Comparison of ENCODE assay signal across 10 mouse cellular contexts in the genomic region with DNA sequence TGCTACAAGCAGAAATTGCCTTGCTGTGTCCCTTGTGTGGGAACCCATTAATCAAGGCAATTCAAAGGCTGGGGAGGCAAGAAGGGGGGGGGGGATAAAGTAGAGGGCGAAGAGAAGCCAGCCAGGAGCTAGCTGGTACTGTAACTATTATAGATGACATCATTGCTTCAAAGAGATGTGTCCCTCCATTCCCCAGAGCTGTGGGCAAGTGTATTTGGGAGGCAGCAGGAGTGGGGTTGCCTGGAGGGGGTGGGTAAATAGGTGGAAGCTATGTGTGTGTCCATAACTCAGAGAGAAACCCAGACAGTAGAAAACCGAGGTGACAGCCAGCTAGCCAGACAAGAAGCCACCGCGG. TPM values are rescaled to one million over a fixed set of nuclear protein-coding genes. Genes with fewer than 3 reads are reported as not detected.
DNase-seq lines count a peak whose midpoint lies in the region; ATAC-seq and TF ChIP-seq lines count a peak whose summit lies in the region.
"Had no signal": no experiment of that assay in that cellular context is flagged by ENCODE, and none has a peak within 500 bp of the region (broad histone marks: within the 10 kb centered on the region; RNA-seq: fewer than 3 reads in every experiment).

No protein-coding gene starts in this region.

- no peaks in the 10 kb centered on the region for H3K9me3 ChIP-seq in forebrain, embryonic 11.5 days (ENCODE audit: control insufficient read depth, low read length)
- H3K9me3 ChIP-seq in limb, embryonic 13.5 days, result no peaks in the 10 kb centered on the region
- H3K9me3 ChIP-seq in neural tube, embryonic 15.5 days (replicated peaks), result no peaks in the 10 kb centered on the region

- DNase-seq in layer of hippocampus, adult 2 months (ENCODE audit: low spot score in 2 of 2), result no peak
- no peak for DNase-seq in layer of hippocampus, adult 9-10 months (ENCODE audit: low spot score)
- DNase-seq in forebrain, embryonic 11.5 days (ENCODE audit: low spot score), result no peak
- no peak for DNase-seq in layer of hippocampus, adult 11-12 months (ENCODE audit: low spot score)
- no peak for DNase-seq in gastrocnemius, adult 8-10 months (ENCODE audit: low spot score in 2 of 2)
- DNase-seq: kidney, postnatal 36 days had no signal

- H3K4me1 ChIP-seq in forebrain, embryonic 11.5 days (replicated peaks; ENCODE audit: control insufficient read depth, insufficient read depth, low read length), result peaks cover 4% of the 10 kb centered on the region; the same call in 1 of the 2 replicates
- H3K4me1 ChIP-seq in limb, embryonic 13.5 days, result peaks cover 14% of the 10 kb centered on the region
- peaks cover 40% of the 10 kb centered on the region for H3K4me1 ChIP-seq in neural tube, embryonic 15.5 days

- H3K4me3 ChIP-seq in layer of hippocampus, adult 2 months, result peak overlapping the region; percentile 83
- H3K4me3 ChIP-seq in forebrain, embryonic 11.5 days (ENCODE audit: low read depth, low read length), result peak overlapping the region; percentile 37
- peak overlapping the region; percentile 35 for H3K4me3 ChIP-seq in limb, embryonic 13.5 days
- peak overlapping the region; percentile 65 for H3K4me3 ChIP-seq in neural tube, embryonic 15.5 days (replicated peaks)

- TF ChIP-seq CTCF in layer of hippocampus, adult 2 months (conservative IDR thresholded peaks at IDR 0.05), result no peak

- no peak overlapping the region for H3K9ac ChIP-seq in forebrain, embryonic 11.5 days (ENCODE audit: low read length)
- no peak overlapping the region for H3K9ac ChIP-seq in limb, embryonic 13.5 days
- peak overlapping the region; percentile 71 for H3K9ac ChIP-seq in neural tube, embryonic 15.5 days (replicated peaks)

- peak overlapping the region; percentile 96 for H3K27ac ChIP-seq in layer of hippocampus, adult 2 months
- no peak overlapping the region for H3K27ac ChIP-seq in forebrain, embryonic 11.5 days (ENCODE audit: low read depth, low read length)
- no peak overlapping the region for H3K27ac ChIP-seq in limb, embryonic 13.5 days
- peak overlapping the region; percentile 84 for H3K27ac ChIP-seq in neural tube, embryonic 15.5 days (replicated peaks)

- ATAC-seq in forebrain, embryonic 11.5 days (replicated peaks; ENCODE audit: low FRiP score), result no peak
- ATAC-seq in limb, embryonic 13.5 days (ENCODE audit: low FRiP score, low read depth), result no peak
- ATAC-seq in neural tube, embryonic 15.5 days (ENCODE audit: low FRiP score), result no peak
- ATAC-seq in inflammation-experienced regulatory T-cells, adult 6 months, result no peak

- WGBS in forebrain, embryonic 11.5 days, result 7% methylated on average over 4 of the region's 4 CpGs
- WGBS in limb, embryonic 13.5 days, result 0% methylated on average over 4 of the region's 4 CpGs
- WGBS in neural tube, embryonic 15.5 days, result 2% methylated on average over 4 of the region's 4 CpGs

- H3K4me2 ChIP-seq in forebrain, embryonic 11.5 days (ENCODE audit: low read depth, low read length, severe bottlenecking), result peak overlapping the region; percentile 70
- peak overlapping the region; percentile 64 for H3K4me2 ChIP-seq in limb, embryonic 13.5 days (replicated peaks)
- H3K4me2 ChIP-seq in neural tube, embryonic 15.5 days, result peak overlapping the region; percentile 65

- H3K36me3 ChIP-seq in forebrain, embryonic 11.5 days (ENCODE audit: control insufficient read depth, insufficient read depth, low read length), result no peaks in the 10 kb centered on the region
- no peaks in the 10 kb centered on the region for H3K36me3 ChIP-seq in limb, embryonic 13.5 days
- no peaks in the 10 kb centered on the region for H3K36me3 ChIP-seq in neural tube, embryonic 15.5 days

- 0 out of 2 replicates have a peak, but pooled peaks cover 7% of the 10 kb centered on the region for H3K27me3 ChIP-seq in forebrain, embryonic 11.5 days (ENCODE audit: control insufficient read depth, insufficient read depth, low read length)
- peaks cover 33% of the 10 kb centered on the region for H3K27me3 ChIP-seq in limb, embryonic 13.5 days
- no peaks in the 10 kb centered on the region for H3K27me3 ChIP-seq in neural tube, embryonic 15.5 days (replicated peaks)
- H3K27me3 ChIP-seq: Patski had no signal

RNA-seq across cellular contexts. Expression of gene Scn3b, which starts 0.3 kb away (rescaled TPM):
- 100 to 1,000 TPM; 254 to 266 TPM for total RNA-seq in layer of hippocampus, adult 2 months (2021)
- polyA plus RNA-seq in forebrain, embryonic 11.5 days (2014; fragmentation: Nextera tagmentation; extraction: Ambion mirVana), result 9.7 and 10.9 TPM in 2 replicates
- polyA plus RNA-seq in limb, embryonic 13.5 days (2015; fragmentation: Nextera tagmentation; extraction: Ambion mirVana), result 3.5 and 5.0 TPM in 2 replicates
- polyA plus RNA-seq in neural tube, embryonic 15.5 days (2015; fragmentation: Nextera tagmentation; extraction: Ambion mirVana), result 121 and 137 TPM in 2 replicates
- polyA plus RNA-seq in inflammation-experienced regulatory T-cells, adult 6 months (2017; shearing (Covaris generic)), result not detected
- total RNA-seq in gastrocnemius, adult 8-10 months (2022), result 1 to 10 TPM in 1 of 4 experiments, under 1 TPM in 3; 0.70 to 1.7 (median 0.97) TPM

Comparison
In these comparisons a context has a peak if more than half of its experiments do, and no peak if none do; other contexts are left out.
1. H3K27ac ChIP-seq: peak in layer of hippocampus, adult 2 months (single experiment) and neural tube, embryonic 15.5 days (single experiment); none in forebrain, embryonic 11.5 days (single experiment) and limb, embryonic 13.5 days (single experiment).
2. RNA of gene Scn3b, which starts 0.3 kb away (polyA plus RNA-seq): 121 to 137 TPM in neural tube, embryonic 15.5 days; 9.7 to 10.9 TPM in forebrain, embryonic 11.5 days, 3.5 to 5.0 TPM in limb, embryonic 13.5 days and not detected in inflammation-experienced regulatory T-cells, adult 6 months; every median in the first group is over 10 times any median in the second.
3. Peak in every context shown above with its lines, with median percentiles within 50 percentile points of each other: H3K4me3 ChIP-seq and H3K4me2 ChIP-seq.